Mouse (Mus musculus) G1E (cell line): Measurements from ENCODE around the gene Capzb.

ENCODE experiments used
- CTCF ChIP-seq: IDR thresholded peaks from 2 replicates; pipeline ENCODE4 v1.5.1; 2012; ENCODE audit warnings: low read depth, low read length, inconsistent platforms, mixed read lengths
- POLR2AphosphoS5 ChIP-seq: IDR thresholded peaks from 2 replicates; pipeline ENCODE4 v1.6.1; 2012; ENCODE audit warnings: low read depth, low read length, inconsistent platforms; ENCODE audit not compliant: insufficient replicate concordance
- TAL1 ChIP-seq: conservative IDR thresholded peaks from 2 replicates; pipeline ENCODE4 v1.6.1; 2012; ENCODE audit warnings: low read depth, low read length, inconsistent platforms, mixed read lengths

DNA sequence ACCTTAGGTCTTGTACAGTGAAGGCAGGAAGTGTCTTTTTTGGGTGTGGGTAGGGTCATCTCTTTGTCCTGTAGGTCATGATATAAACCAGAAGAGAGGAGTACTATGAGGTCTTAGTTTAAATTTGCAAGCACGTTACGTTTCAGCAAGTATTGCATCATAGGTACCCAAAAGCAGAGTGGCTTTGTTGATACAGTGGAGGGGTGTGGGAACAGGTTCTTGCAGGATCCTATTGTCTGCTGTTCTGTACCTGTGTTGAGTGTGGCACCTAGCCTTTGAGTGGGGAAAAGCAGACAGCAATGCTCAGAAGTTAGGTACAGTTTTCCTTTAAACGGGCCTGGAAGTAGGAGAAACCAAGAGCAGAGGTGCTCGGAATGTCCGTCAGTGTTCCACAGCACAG is 36.6 kb downstream of the Capzb start:
- TF ChIP-seq TAL1 (no peak), CTCF (no peak), POLR2AphosphoS5 (no peak)
